Mouse (Mus musculus): ENCODE data around the gene Abi3.
"Not testable (repeated sequence)": the region's sequence is repeated elsewhere in the genome, so short reads cannot be mapped to it uniquely, and the experiment has no call there.

Gene Abi3

GRCm38 (mm10) chr11:95842074-95842681 is at the start of gene Abi3:
TSS of gene Abi3 (minus strand) at chr11:95842476.
- DNase-seq: peak; percentile 23

- DNase-seq: no peak
Observed at GRCm38 (mm10) chr11:95890462-95891051, 48.3 kb upstream of the Abi3 start.

- not testable (repeated sequence) for DNase-seq
Observed at GRCm38 (mm10) chr11:95879861-95880260, 37.6 kb upstream of the Abi3 start.

GRCm38 (mm10) chr11:95876296-95876695 is 34.0 kb upstream of the Abi3 start:
- DNase-seq: peak; percentile 82

- peak; percentile 28 for DNase-seq
Observed at GRCm38 (mm10) chr11:95875804-95876203, 33.5 kb upstream of the Abi3 start.

- no peak for DNase-seq
Observed at GRCm38 (mm10) chr11:95869918-95870470, 27.7 kb upstream of the Abi3 start.

- no peak for DNase-seq
Observed at GRCm38 (mm10) chr11:95869442-95869841, 27.2 kb upstream of the Abi3 start.

- DNase-seq: no peak
Observed at GRCm38 (mm10) chr11:95861397-95861796, 19.1 kb upstream of the Abi3 start.

GRCm38 (mm10) chr11:95860071-95860490 is 17.8 kb upstream of the Abi3 start:
- DNase-seq: no peak

- peak; percentile 80 for DNase-seq
Observed at GRCm38 (mm10) chr11:95859468-95859855, 17.2 kb upstream of the Abi3 start.

- peak; percentile 99 for DNase-seq
Observed at GRCm38 (mm10) chr11:95858528-95859467, 16.5 kb upstream of the Abi3 start.

- peak; percentile 11 for DNase-seq
Observed at GRCm38 (mm10) chr11:95857716-95858527, 15.6 kb upstream of the Abi3 start.

- peak; percentile 46 for DNase-seq
Observed at GRCm38 (mm10) chr11:95857306-95857705, 15.0 kb upstream of the Abi3 start.

- peak; percentile 50 for DNase-seq
Observed at GRCm38 (mm10) chr11:95853684-95854083, 11.4 kb upstream of the Abi3 start.

GRCm38 (mm10) chr11:95850898-95851297 is 8.6 kb upstream of the Abi3 start:
- DNase-seq: no peak

GRCm38 (mm10) chr11:95844935-95845334 is 2.7 kb upstream of the Abi3 start:
- DNase-seq: no peak

- DNase-seq: peak; percentile 86
Observed at GRCm38 (mm10) chr11:95843421-95843950, 1.2 kb upstream of the Abi3 start.

- no peak for DNase-seq
Observed at GRCm38 (mm10) chr11:95842953-95843352, 677 bp upstream of the Abi3 start.

- DNase-seq: no peak
Observed at GRCm38 (mm10) chr11:95841498-95841830, 812 bp downstream of the Abi3 start.

- DNase-seq: no peak
Observed at GRCm38 (mm10) chr11:95840694-95841497, 1.4 kb downstream of the Abi3 start.
